Mouse (Mus musculus) ES-E14 (cell line): ENCODE results near the gene Pdxp.

ENCODE experiments used
- CHD2 ChIP-seq: IDR thresholded peaks from 2 replicates; pipeline ENCODE4 v1.6.1; 2014; ENCODE audit warnings: mild to moderate bottlenecking, low read depth, low read length, inconsistent platforms
- HCFC1 ChIP-seq: IDR thresholded peaks from 2 replicates; pipeline ENCODE4 v1.6.1; 2012; ENCODE audit warnings: low read length, inconsistent platforms, borderline replicate concordance; ENCODE audit not compliant: insufficient read depth
- MAFK ChIP-seq: IDR thresholded peaks from 2 replicates; pipeline ENCODE4 v1.6.1; 2014; ENCODE audit warnings: mild to moderate bottlenecking, low read depth, low read length, inconsistent platforms; ENCODE audit not compliant: insufficient read depth
- ZNF384 ChIP-seq: IDR thresholded peaks from 2 replicates; pipeline ENCODE4 v1.6.1; 2012; ENCODE audit warnings: low read depth, low read length, inconsistent platforms

DNA sequence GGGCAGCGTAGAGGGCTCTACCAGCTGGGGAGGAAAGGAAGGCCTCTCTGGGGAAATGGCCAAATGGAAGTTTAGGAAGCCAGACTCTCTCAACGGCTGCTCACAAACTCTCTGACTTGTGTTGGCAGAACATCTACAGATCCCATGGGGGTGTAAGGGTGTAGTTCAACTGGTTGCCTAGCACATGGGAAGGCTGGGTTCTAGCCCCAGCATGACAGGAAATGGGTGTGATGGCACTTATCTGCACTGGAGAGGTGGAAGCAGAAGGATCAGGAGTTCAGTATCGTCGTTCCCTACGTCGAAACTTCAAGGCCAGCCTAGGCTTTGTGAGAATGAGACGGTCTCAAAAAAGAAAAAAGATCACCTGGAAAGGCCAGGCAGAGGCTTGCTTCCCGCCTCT, 4.7 kb upstream of the Pdxp start:
- TF ChIP-seq MAFK: no peak
- TF ChIP-seq CHD2: no peak
- no peak for TF ChIP-seq HCFC1
- TF ChIP-seq ZNF384: no peak
